Mouse (Mus musculus) bone marrow, adult 2 months (tissue): Measurements from ENCODE around the gene Pabpn1.
A peak's percentile ranks its signal among the peaks of the same experiment; 100 is the strongest.

Experiments used
- CTCF ChIP-seq: fragments of 200-500 bp; IDR thresholded peaks from 2 replicates; pipeline ENCODE4 v1.5.1; 2011; ENCODE audit warnings: low read length, control low read depth; ENCODE audit not compliant: control insufficient read depth, insufficient read depth
- POLR2A ChIP-seq: fragments of 200-500 bp; IDR thresholded peaks from 2 replicates; pipeline ENCODE4 v1.6.1; 2011; ENCODE audit warnings: low read depth, mild to moderate bottlenecking, control low read depth, low read length, borderline replicate concordance; ENCODE audit not compliant: control insufficient read depth

- no peak for TF ChIP-seq POLR2A
- peak; percentile 32 for TF ChIP-seq CTCF
These were observed 8.1 kb downstream of the Pabpn1 start for GRCm38 (mm10) chr14:54900383-54900782.
